Mouse (Mus musculus): ENCODE results near the gene Pdk2. TPM values are rescaled to one million over a fixed set of nuclear protein-coding genes. Genes with fewer than 3 reads are reported as not detected.

Pdk2 gene
- polyA plus RNA-seq, 1 experiment from 2014 or later, result 27.5 TPM

DNA sequence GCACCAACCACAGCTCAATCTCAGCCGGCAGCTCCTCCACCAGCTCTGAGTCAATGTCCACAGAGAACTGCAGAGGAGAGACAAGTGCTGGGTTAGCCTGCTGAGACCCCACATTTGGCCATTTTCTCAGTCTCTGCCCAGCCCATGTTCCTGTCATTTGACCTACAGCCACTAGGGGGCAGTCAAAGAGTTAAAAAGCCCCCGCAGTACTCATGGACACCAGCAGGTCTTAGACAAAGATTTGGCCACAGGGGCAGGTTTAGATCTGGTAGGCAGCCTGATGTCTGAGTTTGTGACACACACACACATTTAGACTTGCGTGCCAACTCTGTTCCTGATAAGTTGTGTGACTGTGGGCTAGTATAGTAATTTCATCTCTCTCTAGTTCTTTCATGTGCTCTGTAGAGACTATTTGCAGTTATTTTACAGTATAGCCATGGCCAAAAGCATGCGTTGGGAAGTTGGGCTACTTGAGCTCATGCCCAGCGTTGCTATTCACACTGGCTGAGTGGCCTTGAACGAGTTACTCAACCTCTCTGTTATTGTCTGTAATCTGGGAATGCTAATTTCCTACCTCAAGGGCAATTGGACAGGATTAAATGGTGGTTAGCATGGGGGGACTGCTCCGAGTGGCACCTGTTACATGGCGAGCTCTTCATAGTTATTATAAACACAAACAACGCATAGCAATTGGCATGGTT lies 6.0 kb upstream of the Pdk2 start:
- H3K4me2 ChIP-seq (ENCODE audit: low read length), result no peak overlapping the region
- no peaks in the 10 kb centered on the region for H3K9me3 ChIP-seq (replicated peaks; ENCODE audit: control insufficient read depth, low read length, poor library complexity, severe bottlenecking)
- H3K4me3 ChIP-seq (ENCODE audit: low read depth, low read length), result no peak overlapping the region
- no peak overlapping the region for H3K9ac ChIP-seq (ENCODE audit: low read depth, low read length)
- ATAC-seq, result no peak
- no peaks in the 10 kb centered on the region for H3K27me3 ChIP-seq (ENCODE audit: control insufficient read depth, insufficient read depth, low read depth, low read length)
- H3K4me1 ChIP-seq (ENCODE audit: control insufficient read depth, insufficient read depth, low read length), result peaks cover under 1% of the 10 kb centered on the region; the same call in 1 of the 2 replicates
- H3K27ac ChIP-seq (ENCODE audit: low read length), result no peak overlapping the region
- H3K36me3 ChIP-seq (ENCODE audit: control insufficient read depth, insufficient read depth, low read length), result peaks cover 6% of the 10 kb centered on the region; the same call in 1 of the 2 replicates
- 63% methylated on average over 9 of the region's 9 CpGs for WGBS

DNA sequence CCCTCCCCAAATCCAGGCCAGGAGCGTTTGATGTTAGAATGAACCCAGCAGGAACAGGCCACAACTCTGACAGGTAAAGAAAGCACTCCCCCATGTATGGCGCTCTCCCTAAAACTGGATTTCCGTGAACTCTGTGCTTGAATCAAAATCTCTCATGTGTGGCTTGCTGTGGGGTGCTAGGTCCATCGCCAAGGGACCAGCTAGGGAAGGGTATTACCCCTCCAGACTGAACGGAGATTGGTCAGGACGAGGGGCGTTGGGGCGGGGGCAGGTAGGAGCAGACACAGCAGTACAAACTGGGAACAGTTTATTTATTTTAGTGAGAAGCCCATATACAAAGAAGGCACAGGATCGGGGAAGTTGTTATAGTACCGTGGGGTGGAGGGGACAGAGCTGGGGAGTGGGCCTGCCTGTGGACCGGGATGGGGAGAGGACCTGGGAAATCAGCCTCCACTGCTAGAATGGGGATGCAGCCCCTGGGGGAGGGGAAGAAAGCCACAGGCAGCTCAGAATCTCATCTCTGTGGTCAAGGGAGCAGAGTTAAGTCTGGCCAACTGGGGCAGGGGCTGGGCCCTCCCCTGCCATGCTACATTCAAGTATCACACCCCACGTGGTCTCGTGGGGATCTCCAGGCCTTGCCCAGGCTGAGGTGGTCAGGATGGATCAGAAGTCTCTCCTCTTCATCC lies 3.2 kb upstream of the Pdk2 start:
- H3K4me3 ChIP-seq (ENCODE audit: low read depth, low read length), result no peak overlapping the region
- H3K27me3 ChIP-seq (ENCODE audit: control insufficient read depth, insufficient read depth, low read depth, low read length), result no peaks in the 10 kb centered on the region
- no peaks in the 10 kb centered on the region for H3K9me3 ChIP-seq (replicated peaks; ENCODE audit: control insufficient read depth, low read length, poor library complexity, severe bottlenecking)
- WGBS, result 49% methylated on average over 13 of the region's 13 CpGs
- no peak overlapping the region for H3K27ac ChIP-seq (ENCODE audit: low read length)
- peaks cover 3% of the 10 kb centered on the region; the same call in 1 of the 2 replicates for H3K36me3 ChIP-seq (ENCODE audit: control insufficient read depth, insufficient read depth, low read length)
- H3K9ac ChIP-seq (ENCODE audit: low read depth, low read length), result no peak overlapping the region
- H3K4me1 ChIP-seq (ENCODE audit: control insufficient read depth, insufficient read depth, low read length), result peaks cover 14% of the 10 kb centered on the region
- ATAC-seq, result no peak
- no peak overlapping the region for H3K4me2 ChIP-seq (ENCODE audit: low read length)

DNA sequence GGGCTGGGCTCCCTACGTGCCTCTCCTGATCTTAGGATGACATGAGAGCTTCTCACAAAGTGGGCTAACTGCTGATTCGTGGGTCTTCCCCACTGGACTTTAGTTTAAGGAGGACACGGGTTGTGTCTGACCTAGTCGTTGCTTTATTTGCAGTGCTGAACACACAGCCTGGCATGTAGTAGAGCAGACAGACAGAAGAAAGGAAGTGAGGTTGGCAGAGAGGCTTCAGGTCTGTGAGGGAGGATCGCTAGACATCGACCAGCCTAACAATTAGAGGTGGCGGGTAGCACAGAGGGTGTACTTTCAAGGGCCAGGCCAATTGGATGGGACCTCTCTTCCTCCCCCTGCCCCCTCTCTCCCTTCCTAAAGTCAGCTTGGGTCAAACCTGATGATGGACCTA lies 2.5 kb upstream of the Pdk2 start:
- Histone ChIP-seq H3K4me3 (ENCODE audit: low read depth, low read length) (no peak overlapping the region), H3K9ac (ENCODE audit: low read depth, low read length) (no peak overlapping the region), H3K27me3 (ENCODE audit: control insufficient read depth, insufficient read depth, low read depth, low read length) (no peaks in the 10 kb centered on the region), H3K4me2 (ENCODE audit: low read length) (no peak overlapping the region), H3K9me3 (replicated peaks; ENCODE audit: control insufficient read depth, low read length, poor library complexity, severe bottlenecking) (no peaks in the 10 kb centered on the region), H3K36me3 (ENCODE audit: control insufficient read depth, insufficient read depth, low read length) (peaks cover 3% of the 10 kb centered on the region; the same call in 1 of the 2 replicates), H3K27ac (ENCODE audit: low read length) (no peak overlapping the region), H3K4me1 (ENCODE audit: control insufficient read depth, insufficient read depth, low read length) (peaks cover 14% of the 10 kb centered on the region)
- 68% methylated on average over 7 of the region's 7 CpGs for WGBS
- no peak for ATAC-seq

DNA sequence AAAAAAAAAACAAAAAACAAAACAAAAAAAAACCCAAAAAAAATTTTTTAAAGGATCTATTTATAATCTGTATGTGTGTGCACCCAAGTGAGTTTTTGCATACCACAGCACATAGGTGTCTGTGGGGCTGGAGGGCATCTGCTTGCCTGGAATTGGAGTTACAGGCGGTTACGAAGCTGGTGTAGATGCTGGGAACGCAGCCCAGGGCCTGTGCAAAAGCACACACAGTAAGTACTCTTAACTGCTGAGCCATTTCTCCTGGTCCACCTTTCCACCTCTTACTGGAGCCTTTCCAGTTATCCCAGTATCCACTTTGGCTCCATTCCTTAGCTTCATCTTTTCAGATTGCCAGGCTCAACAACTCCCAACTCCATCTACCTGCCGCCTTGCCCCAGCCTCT lies 1.9 kb upstream of the Pdk2 start:
- Histone ChIP-seq H3K9ac (ENCODE audit: low read depth, low read length) (no peak overlapping the region), H3K4me1 (ENCODE audit: control insufficient read depth, insufficient read depth, low read length) (peaks cover 14% of the 10 kb centered on the region)

DNA sequence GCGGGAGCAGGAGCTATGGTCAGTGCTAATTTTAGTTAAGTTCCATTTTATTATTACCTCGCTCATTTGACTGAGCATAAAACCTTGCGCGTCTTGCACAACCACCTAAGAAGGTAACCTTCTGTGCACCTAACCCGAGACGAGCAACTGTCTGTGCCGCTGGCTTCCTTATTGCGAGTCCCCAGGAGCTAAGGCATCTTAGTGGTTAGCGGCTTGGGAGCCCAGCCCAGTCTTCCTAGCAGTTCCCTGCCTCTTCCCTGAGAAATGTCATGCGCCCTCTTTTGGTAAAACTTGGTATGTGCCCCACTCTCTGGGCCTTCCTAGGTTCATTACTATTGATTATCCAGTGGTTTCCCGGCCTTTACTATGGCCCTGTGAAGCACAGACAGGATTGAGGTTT lies 942 bp upstream of the Pdk2 start:
- Histone ChIP-seq H3K4me3 (ENCODE audit: low read depth, low read length) (peak overlapping the region; percentile 71), H3K27me3 (ENCODE audit: control insufficient read depth, insufficient read depth, low read depth, low read length) (no peaks in the 10 kb centered on the region), H3K27ac (ENCODE audit: low read length) (peak overlapping the region; percentile 20)

More for the DNA sequence above, 1.9 kb upstream of the Pdk2 start:
- Histone ChIP-seq H3K27me3 (ENCODE audit: control insufficient read depth, insufficient read depth, low read depth, low read length) (no peaks in the 10 kb centered on the region), H3K4me3 (ENCODE audit: low read depth, low read length) (no peak overlapping the region), H3K9me3 (replicated peaks; ENCODE audit: control insufficient read depth, low read length, poor library complexity, severe bottlenecking) (no peaks in the 10 kb centered on the region), H3K36me3 (ENCODE audit: control insufficient read depth, insufficient read depth, low read length) (peaks cover 3% of the 10 kb centered on the region; the same call in 1 of the 2 replicates), H3K4me2 (ENCODE audit: low read length) (no peak overlapping the region), H3K27ac (ENCODE audit: low read length) (no peak overlapping the region)
- 90% methylated on average over 4 of the region's 4 CpGs for WGBS
- no peak for ATAC-seq

DNA sequence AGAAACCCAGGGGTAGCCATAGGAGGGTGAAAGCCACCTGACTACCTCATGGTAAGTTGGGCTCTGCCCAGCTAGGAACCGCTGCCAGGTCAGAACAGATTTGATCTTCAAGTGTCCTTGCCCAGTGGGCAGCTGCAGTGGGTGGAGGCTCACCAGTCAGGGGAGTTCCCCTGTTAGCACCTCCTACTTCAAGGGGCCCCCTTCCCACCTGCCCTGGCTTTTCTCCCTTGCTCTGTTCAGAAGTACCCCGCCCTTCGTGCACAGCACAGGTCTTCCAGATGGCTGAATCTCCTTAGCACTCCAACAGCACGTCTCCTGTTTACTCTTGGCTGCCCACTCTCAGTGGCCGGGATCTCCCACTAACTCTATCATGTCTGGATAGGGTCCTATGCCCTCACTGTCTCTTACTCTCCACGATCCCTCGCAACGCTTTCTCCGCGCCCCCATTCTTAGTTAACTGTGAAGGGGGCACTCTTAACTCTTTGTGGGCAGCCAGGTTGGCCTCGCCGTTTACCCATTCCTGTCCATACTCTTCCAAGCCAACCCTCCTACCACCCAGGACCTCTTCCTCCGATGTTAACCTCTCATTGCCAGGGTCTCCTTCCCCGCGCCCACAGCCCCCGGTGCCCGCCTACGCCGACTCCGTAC lies 539 bp downstream of the Pdk2 start:
- peak; percentile 34 for ATAC-seq
- peaks cover 14% of the 10 kb centered on the region for H3K4me1 ChIP-seq (ENCODE audit: control insufficient read depth, insufficient read depth, low read length)

More for the DNA sequence above, 942 bp upstream of the Pdk2 start:
- Histone ChIP-seq H3K4me2 (ENCODE audit: low read length) (peak overlapping the region; percentile 75), H3K9me3 (replicated peaks; ENCODE audit: control insufficient read depth, low read length, poor library complexity, severe bottlenecking) (no peaks in the 10 kb centered on the region), H3K9ac (ENCODE audit: low read depth, low read length) (peak overlapping the region; percentile 31), H3K36me3 (ENCODE audit: control insufficient read depth, insufficient read depth, low read length) (peaks cover 3% of the 10 kb centered on the region; the same call in 1 of the 2 replicates), H3K4me1 (ENCODE audit: control insufficient read depth, insufficient read depth, low read length) (peaks cover 14% of the 10 kb centered on the region)
- ATAC-seq, result no peak
- under 1% methylated on average over 11 of the region's 11 CpGs for WGBS

DNA sequence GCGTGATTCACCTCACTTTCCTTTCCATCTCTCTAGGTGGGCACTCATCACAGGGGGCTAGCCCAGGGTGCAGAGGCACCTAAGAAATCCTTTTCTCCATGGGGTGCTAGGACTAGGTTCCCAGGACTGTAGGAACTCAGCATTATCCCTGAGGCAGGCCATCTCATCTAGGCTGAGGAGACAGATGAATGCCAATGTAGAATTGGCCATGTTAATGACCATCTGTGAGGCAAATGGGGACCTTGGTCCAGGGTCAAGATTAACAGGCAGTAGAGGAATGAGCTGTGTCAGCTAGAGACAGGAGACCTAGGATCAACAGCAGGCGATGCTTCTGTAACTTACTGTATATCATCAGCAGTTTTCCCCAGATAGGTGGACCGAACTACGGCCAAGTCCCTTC lies 1.4 kb downstream of the Pdk2 start:
- H3K27ac ChIP-seq (ENCODE audit: low read length), result no peak overlapping the region
- no peaks in the 10 kb centered on the region for H3K27me3 ChIP-seq (ENCODE audit: control insufficient read depth, insufficient read depth, low read depth, low read length)
- peaks cover 1% of the 10 kb centered on the region; the same call in 1 of the 2 replicates for H3K36me3 ChIP-seq (ENCODE audit: control insufficient read depth, insufficient read depth, low read length)
- no peak overlapping the region; the same call in 1 of the 2 replicates for H3K4me2 ChIP-seq (ENCODE audit: low read length)
- H3K9me3 ChIP-seq (replicated peaks; ENCODE audit: control insufficient read depth, low read length, poor library complexity, severe bottlenecking), result no peaks in the 10 kb centered on the region
- no peak overlapping the region for H3K9ac ChIP-seq (ENCODE audit: low read depth, low read length)
- H3K4me1 ChIP-seq (ENCODE audit: control insufficient read depth, insufficient read depth, low read length), result peaks cover 14% of the 10 kb centered on the region
- WGBS, result 89% methylated on average over 4 of the region's 4 CpGs
- no peak overlapping the region for H3K4me3 ChIP-seq (ENCODE audit: low read depth, low read length)
- no peak for ATAC-seq

More for the DNA sequence above, 539 bp downstream of the Pdk2 start:
- peak overlapping the region; percentile 75 for H3K4me2 ChIP-seq (ENCODE audit: low read length)
- under 1% methylated on average over 20 of the region's 20 CpGs for WGBS
- H3K9me3 ChIP-seq (replicated peaks; ENCODE audit: control insufficient read depth, low read length, poor library complexity, severe bottlenecking), result no peaks in the 10 kb centered on the region
- no peaks in the 10 kb centered on the region for H3K27me3 ChIP-seq (ENCODE audit: control insufficient read depth, insufficient read depth, low read depth, low read length)
- H3K4me3 ChIP-seq (ENCODE audit: low read depth, low read length), result peak overlapping the region; percentile 71
- peak overlapping the region; percentile 67 for H3K9ac ChIP-seq (ENCODE audit: low read depth, low read length)
- peaks cover 3% of the 10 kb centered on the region; the same call in 1 of the 2 replicates for H3K36me3 ChIP-seq (ENCODE audit: control insufficient read depth, insufficient read depth, low read length)
- peak overlapping the region; percentile 47 for H3K27ac ChIP-seq (ENCODE audit: low read length)

DNA sequence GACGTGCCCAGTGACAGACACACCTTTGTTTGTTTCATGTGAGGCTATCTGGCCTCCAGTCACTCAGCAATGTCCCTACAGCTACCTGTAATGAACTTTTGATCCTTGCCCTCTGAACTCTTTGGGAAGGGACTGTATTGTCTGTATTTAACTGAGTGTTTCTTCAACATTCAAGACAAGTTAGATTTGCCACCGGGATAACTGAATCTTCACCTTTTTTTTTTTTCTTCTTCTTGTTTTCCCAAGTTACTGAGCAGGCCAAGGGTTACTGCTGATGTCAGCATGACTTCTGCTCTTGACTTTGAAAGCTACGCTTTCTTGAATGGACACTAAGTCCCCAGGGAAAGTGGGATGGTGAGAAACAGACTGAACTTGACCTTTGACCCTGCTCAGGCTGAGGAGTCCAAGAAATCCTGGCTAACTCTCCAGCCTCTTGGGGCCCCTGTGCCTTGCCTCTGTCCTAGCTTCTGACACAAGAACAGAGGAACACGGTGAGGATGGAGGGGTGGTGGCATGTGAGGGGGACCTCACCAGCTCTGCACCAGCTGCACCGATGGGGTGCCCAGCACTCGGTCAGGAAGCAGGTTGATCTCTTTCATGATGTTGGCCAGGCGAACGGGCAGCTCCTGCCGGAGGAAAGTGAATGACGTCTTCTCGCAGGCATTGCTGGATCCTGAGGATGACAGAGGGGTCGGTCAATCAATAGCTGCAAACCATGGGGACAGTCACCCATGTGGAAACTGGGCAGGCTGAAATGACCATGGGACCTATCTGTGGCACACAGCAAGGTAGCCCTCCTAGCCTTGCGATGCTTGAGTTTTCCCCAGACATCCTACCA lies 2.1 kb downstream of the Pdk2 start:
- no peaks in the 10 kb centered on the region for H3K27me3 ChIP-seq (ENCODE audit: control insufficient read depth, insufficient read depth, low read depth, low read length)
- 78% methylated on average over 13 of the region's 13 CpGs for WGBS
- no peak overlapping the region for H3K27ac ChIP-seq (ENCODE audit: low read length)
- H3K4me2 ChIP-seq (ENCODE audit: low read length), result no peak overlapping the region
- no peaks in the 10 kb centered on the region; the same call in 1 of the 2 replicates for H3K36me3 ChIP-seq (ENCODE audit: control insufficient read depth, insufficient read depth, low read length)
- H3K9ac ChIP-seq (ENCODE audit: low read depth, low read length), result no peak overlapping the region
- no peak for ATAC-seq
- H3K4me3 ChIP-seq (ENCODE audit: low read depth, low read length), result no peak overlapping the region
- H3K4me1 ChIP-seq (ENCODE audit: control insufficient read depth, insufficient read depth, low read length), result peaks cover 14% of the 10 kb centered on the region
- no peaks in the 10 kb centered on the region for H3K9me3 ChIP-seq (replicated peaks; ENCODE audit: control insufficient read depth, low read length, poor library complexity, severe bottlenecking)
